14 mouse cellular contexts compared by ENCODE assay signal in the genomic region with DNA sequence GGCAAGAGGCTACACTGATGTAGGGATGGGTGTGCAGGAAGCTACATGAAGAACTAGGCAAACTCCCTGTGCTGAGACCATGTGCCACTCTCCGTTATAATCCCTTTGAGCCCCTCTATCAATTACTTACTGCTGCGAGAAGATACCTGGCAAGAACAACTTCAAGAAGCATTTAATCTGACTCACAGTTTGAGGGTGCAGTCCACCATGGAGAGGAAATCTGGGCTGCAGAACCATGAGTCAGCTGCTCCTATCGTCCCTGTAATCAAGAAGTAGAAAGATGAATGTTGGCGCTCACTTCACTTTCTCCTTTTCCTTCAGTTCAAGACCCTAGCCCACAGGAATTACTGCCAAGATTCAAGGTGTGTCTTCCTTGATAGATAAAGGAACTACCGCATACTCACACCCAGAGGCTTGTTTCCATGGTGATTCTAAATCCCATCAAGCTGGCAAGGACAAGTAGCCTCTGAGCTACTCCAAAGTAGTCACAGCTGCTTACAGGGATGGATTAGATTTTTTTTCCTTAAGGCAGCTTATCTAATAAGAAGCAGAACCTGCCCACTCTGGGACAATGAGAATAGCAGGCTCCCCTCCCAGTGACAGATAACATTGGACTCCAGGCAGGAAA.
"Had no signal": no experiment of that assay in that cellular context is flagged by ENCODE, and none has a peak within 500 bp of the region (broad histone marks: within the 10 kb centered on the region; RNA-seq: fewer than 3 reads in every experiment).

No protein-coding gene starts in this region.

- H3K27me3 ChIP-seq: limb, embryonic 15.5 days; liver, embryonic 12.5 days; neural tube, embryonic 15.5 days had no signal

- H3K36me3 ChIP-seq: limb, embryonic 15.5 days; liver, embryonic 12.5 days; neural tube, embryonic 15.5 days had no signal

- H3K27ac ChIP-seq: kidney, postnatal 0 days; limb, embryonic 15.5 days; liver, embryonic 12.5 days; neural tube, embryonic 15.5 days had no signal

- H3K4me3 ChIP-seq: limb, embryonic 15.5 days; liver, embryonic 12.5 days; myocyte; neural tube, embryonic 15.5 days had no signal

- H3K9me3 ChIP-seq: limb, embryonic 15.5 days; liver, embryonic 12.5 days; neural tube, embryonic 15.5 days had no signal

- H3K4me2 ChIP-seq: limb, embryonic 15.5 days; liver, embryonic 12.5 days; lung, embryonic 14.5 days; neural tube, embryonic 15.5 days had no signal

- DNase-seq: kidney, adult 11 months; kidney, adult 9 months; lung, embryonic 14.5 days; lung, postnatal 10 days; lung, postnatal 4 days; right cerebral cortex, postnatal 4 days; spleen, adult 18-20 months; thymus, adult 18-20 months; thymus, postnatal 14 days had no signal

- ATAC-seq: liver, embryonic 12.5 days had no signal

- H3K9ac ChIP-seq: limb, embryonic 15.5 days; liver, embryonic 12.5 days; lung, embryonic 14.5 days; neural tube, embryonic 15.5 days had no signal

- H3K4me1 ChIP-seq: limb, embryonic 15.5 days; liver, embryonic 12.5 days; neural tube, embryonic 15.5 days had no signal
